Mouse (Mus musculus): ENCODE results near the gene Dmgdh. TPM values are rescaled to one million over a fixed set of nuclear protein-coding genes. Genes with fewer than 3 reads are reported as not detected.

Dmgdh gene
- polyA plus RNA-seq, 1 experiment from 2014 or later: not detected

- no peak overlapping the region for H3K9ac ChIP-seq (replicated peaks; ENCODE audit: low read depth)
- H3K4me3 ChIP-seq (ENCODE audit: low read depth, low read length): no peak overlapping the region
- H3K27ac ChIP-seq (ENCODE audit: low read length): no peak overlapping the region
- no peak for TF ChIP-seq CTCF (IDR thresholded peaks at IDR 0.05)
- TF ChIP-seq EP300 (IDR thresholded peaks at IDR 0.05): no peak
- no peaks in the 10 kb centered on the region for H3K27me3 ChIP-seq (replicated peaks; ENCODE audit: insufficient read depth, low read length)
- WGBS: 53% methylated on average over 7 of the region's 7 CpGs
- H3K4me2 ChIP-seq (replicated peaks; ENCODE audit: low read depth, low read length): no peak overlapping the region
- no peaks in the 10 kb centered on the region for H3K9me3 ChIP-seq (ENCODE audit: low read length)
- H3K4me1 ChIP-seq (ENCODE audit: insufficient read depth, low read depth, low read length): no peaks in the 10 kb centered on the region
- ATAC-seq (no peak), DNase-seq (ENCODE audit: low spot score) (no peak)
- no peaks in the 10 kb centered on the region for H3K36me3 ChIP-seq (ENCODE audit: insufficient read depth, low read length)
Measured at GRCm38 (mm10) chr13:93717113-93717512, 42.9 kb downstream of the Dmgdh start.

GRCm38 (mm10) chr13:93718948-93719347 is 44.7 kb downstream of the Dmgdh start:
- Histone ChIP-seq H3K4me2 (replicated peaks; ENCODE audit: low read depth, low read length) (peak overlapping the region; percentile 17; the same call in 1 of the 2 replicates), H3K27me3 (replicated peaks; ENCODE audit: insufficient read depth, low read length) (no peaks in the 10 kb centered on the region), H3K9ac (replicated peaks; ENCODE audit: low read depth) (no peak overlapping the region), H3K9me3 (ENCODE audit: low read length) (no peaks in the 10 kb centered on the region), H3K4me3 (ENCODE audit: low read depth, low read length) (no peak overlapping the region), H3K36me3 (ENCODE audit: insufficient read depth, low read length) (no peaks in the 10 kb centered on the region), H3K27ac (ENCODE audit: low read length) (no peak overlapping the region), H3K4me1 (ENCODE audit: insufficient read depth, low read depth, low read length) (no peaks in the 10 kb centered on the region)
- DNase-seq (ENCODE audit: low spot score): peak; percentile 81
- TF ChIP-seq EP300 (IDR thresholded peaks at IDR 0.05) (no peak), CTCF (IDR thresholded peaks at IDR 0.05) (peak; percentile 80)
- ATAC-seq: no peak
- WGBS: 2% methylated on average over 7 of the region's 7 CpGs

GRCm38 (mm10) chr13:93721916-93722315 is 47.7 kb downstream of the Dmgdh start:
- no peaks in the 10 kb centered on the region for H3K9me3 ChIP-seq (ENCODE audit: low read length)
- no peak for ATAC-seq
- no peak overlapping the region for H3K9ac ChIP-seq (replicated peaks; ENCODE audit: low read depth)
- no peaks in the 10 kb centered on the region for H3K4me1 ChIP-seq (ENCODE audit: insufficient read depth, low read depth, low read length)
- DNase-seq (ENCODE audit: low spot score): no peak
- H3K27me3 ChIP-seq (replicated peaks; ENCODE audit: insufficient read depth, low read length): no peaks in the 10 kb centered on the region
- 71% methylated on average over 4 of the region's 4 CpGs for whole genome bisulfite sequencing
- H3K36me3 ChIP-seq (ENCODE audit: insufficient read depth, low read length): no peaks in the 10 kb centered on the region
- no peak overlapping the region for H3K27ac ChIP-seq (ENCODE audit: low read length)
- no peak overlapping the region for H3K4me2 ChIP-seq (replicated peaks; ENCODE audit: low read depth, low read length)
- TF ChIP-seq EP300 (IDR thresholded peaks at IDR 0.05): no peak
- TF ChIP-seq CTCF (IDR thresholded peaks at IDR 0.05): no peak
- H3K4me3 ChIP-seq (ENCODE audit: low read depth, low read length): no peak overlapping the region

- DNase-seq (ENCODE audit: low spot score) (no peak), ATAC-seq (no peak)
- H3K4me2 ChIP-seq (replicated peaks; ENCODE audit: low read depth, low read length): no peak overlapping the region
- H3K4me1 ChIP-seq (ENCODE audit: insufficient read depth, low read depth, low read length): no peaks in the 10 kb centered on the region
- H3K27me3 ChIP-seq (replicated peaks; ENCODE audit: insufficient read depth, low read length): no peaks in the 10 kb centered on the region
- H3K27ac ChIP-seq (ENCODE audit: low read length): no peak overlapping the region
- 83% methylated on average over 3 of the region's 3 CpGs for WGBS
- TF ChIP-seq CTCF (IDR thresholded peaks at IDR 0.05) (no peak), EP300 (IDR thresholded peaks at IDR 0.05) (no peak)
- H3K9ac ChIP-seq (replicated peaks; ENCODE audit: low read depth): no peak overlapping the region
- H3K36me3 ChIP-seq (ENCODE audit: insufficient read depth, low read length): no peaks in the 10 kb centered on the region
- no peaks in the 10 kb centered on the region for H3K9me3 ChIP-seq (ENCODE audit: low read length)
- no peak overlapping the region for H3K4me3 ChIP-seq (ENCODE audit: low read depth, low read length)
Measured at GRCm38 (mm10) chr13:93723455-93723854, 49.2 kb downstream of the Dmgdh start.

GRCm38 (mm10) chr13:93724206-93724605 is 50.0 kb downstream of the Dmgdh start:
- 19% methylated on average over 2 of the region's 2 CpGs for WGBS
- DNase-seq (ENCODE audit: low spot score): peak; percentile 33
- H3K27me3 ChIP-seq (replicated peaks; ENCODE audit: insufficient read depth, low read length): no peaks in the 10 kb centered on the region
- H3K9ac ChIP-seq (replicated peaks; ENCODE audit: low read depth): no peak overlapping the region
- no peak overlapping the region for H3K27ac ChIP-seq (ENCODE audit: low read length)
- H3K36me3 ChIP-seq (ENCODE audit: insufficient read depth, low read length): no peaks in the 10 kb centered on the region
- no peak overlapping the region for H3K4me3 ChIP-seq (ENCODE audit: low read depth, low read length)
- no peaks in the 10 kb centered on the region for H3K9me3 ChIP-seq (ENCODE audit: low read length)
- TF ChIP-seq CTCF (IDR thresholded peaks at IDR 0.05) (peak; percentile 71), EP300 (IDR thresholded peaks at IDR 0.05) (no peak)
- no peaks in the 10 kb centered on the region for H3K4me1 ChIP-seq (ENCODE audit: insufficient read depth, low read depth, low read length)
- H3K4me2 ChIP-seq (replicated peaks; ENCODE audit: low read depth, low read length): no peak overlapping the region
- no peak for ATAC-seq

- no peak for ATAC-seq
- 78% methylated on average over 5 of the region's 5 CpGs for WGBS
- Histone ChIP-seq H3K27ac (ENCODE audit: low read length) (no peak overlapping the region), H3K4me1 (ENCODE audit: insufficient read depth, low read depth, low read length) (no peaks in the 10 kb centered on the region), H3K9me3 (ENCODE audit: low read length) (no peaks in the 10 kb centered on the region), H3K36me3 (ENCODE audit: insufficient read depth, low read length) (no peaks in the 10 kb centered on the region), H3K4me3 (ENCODE audit: low read depth, low read length) (no peak overlapping the region), H3K9ac (replicated peaks; ENCODE audit: low read depth) (no peak overlapping the region), H3K4me2 (replicated peaks; ENCODE audit: low read depth, low read length) (no peak overlapping the region), H3K27me3 (replicated peaks; ENCODE audit: insufficient read depth, low read length) (no peaks in the 10 kb centered on the region)
- TF ChIP-seq EP300 (IDR thresholded peaks at IDR 0.05): no peak
- TF ChIP-seq CTCF (IDR thresholded peaks at IDR 0.05): no peak
- DNase-seq (ENCODE audit: low spot score): no peak
Measured at GRCm38 (mm10) chr13:93735131-93735636, 61.0 kb downstream of the Dmgdh start.

GRCm38 (mm10) chr13:93744118-93744517 is 69.9 kb downstream of the Dmgdh start:
- Histone ChIP-seq H3K4me1 (ENCODE audit: insufficient read depth, low read depth, low read length) (no peaks in the 10 kb centered on the region), H3K9ac (replicated peaks; ENCODE audit: low read depth) (no peak overlapping the region), H3K27ac (ENCODE audit: low read length) (no peak overlapping the region), H3K36me3 (ENCODE audit: insufficient read depth, low read length) (no peaks in the 10 kb centered on the region), H3K9me3 (ENCODE audit: low read length) (no peaks in the 10 kb centered on the region), H3K4me2 (replicated peaks; ENCODE audit: low read depth, low read length) (no peak overlapping the region), H3K4me3 (ENCODE audit: low read depth, low read length) (no peak overlapping the region), H3K27me3 (replicated peaks; ENCODE audit: insufficient read depth, low read length) (no peaks in the 10 kb centered on the region)
- DNase-seq (ENCODE audit: low spot score) (no peak), ATAC-seq (no peak)
- WGBS: 58% methylated on average over 8 of the region's 8 CpGs
- no peak for TF ChIP-seq CTCF (IDR thresholded peaks at IDR 0.05)
- no peak for TF ChIP-seq EP300 (IDR thresholded peaks at IDR 0.05)

All from lung, postnatal 0 days (tissue).